Mouse (Mus musculus): ENCODE measurements around the gene Arhgap23. TPM values are rescaled to one million over a fixed set of nuclear protein-coding genes. Genes with fewer than 3 reads are reported as not detected.

The Arhgap23 gene
- polyA plus RNA-seq, 1 experiment from 2014 or later, result 2.9 TPM

- peak; percentile 79 for DNase-seq (ENCODE audit: low spot score)
These were observed 19.5 kb downstream of the Arhgap23 start for GRCm38 (mm10) chr11:97434704-97435454.

- no peak for DNase-seq (ENCODE audit: low spot score)
These were observed 20.6 kb downstream of the Arhgap23 start for GRCm38 (mm10) chr11:97435808-97436491.

DNA sequence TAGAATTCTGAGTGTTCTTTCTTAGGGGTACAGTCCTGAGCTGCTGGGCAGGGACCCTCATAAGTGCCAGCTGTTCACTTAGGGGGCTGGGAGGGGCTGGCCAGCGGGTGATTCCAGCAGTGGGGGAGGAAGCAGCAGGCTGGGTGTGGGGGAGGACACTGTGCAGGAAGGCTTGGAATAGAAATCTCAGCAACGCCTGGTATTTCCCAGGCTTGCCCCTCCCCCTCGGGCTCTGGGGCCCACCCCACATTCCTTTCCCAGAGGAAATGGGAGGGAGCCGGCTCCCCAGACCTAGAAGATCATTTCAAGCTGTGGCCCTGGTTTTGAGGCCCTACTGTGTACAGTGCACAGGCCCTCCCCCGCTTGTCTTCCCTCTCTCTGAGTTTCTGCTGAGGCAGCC is 22.4 kb downstream of the Arhgap23 start:
- no peak for DNase-seq (ENCODE audit: low spot score)

GRCm38 (mm10) chr11:97438868-97439267 is 23.5 kb downstream of the Arhgap23 start:
- no peak for DNase-seq (ENCODE audit: low spot score)

DNA sequence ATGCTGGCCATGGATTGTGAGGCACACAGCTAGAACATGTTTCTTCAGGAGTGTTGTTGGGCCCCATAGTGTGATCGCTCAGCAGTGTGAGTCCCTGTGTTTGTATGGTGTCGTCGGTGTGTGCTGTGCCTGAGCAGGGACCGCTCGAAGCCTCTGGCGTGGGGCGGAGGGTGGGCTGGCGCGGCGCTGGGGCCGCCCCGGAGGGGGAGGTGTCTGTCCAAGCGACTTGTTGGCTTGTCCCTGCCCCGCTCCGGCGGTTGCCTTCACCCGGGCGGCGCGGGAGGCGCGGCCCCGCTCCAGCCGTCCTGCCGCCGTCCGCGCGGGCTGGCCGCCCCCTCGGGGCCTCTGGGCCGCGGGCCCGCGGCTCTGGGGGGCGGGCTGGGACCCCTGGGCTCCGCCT is 24.6 kb downstream of the Arhgap23 start:
- no peak for DNase-seq (ENCODE audit: low spot score)

- DNase-seq (ENCODE audit: low spot score), result no peak
These were observed 25.1 kb downstream of the Arhgap23 start for GRCm38 (mm10) chr11:97440441-97440881.

DNA sequence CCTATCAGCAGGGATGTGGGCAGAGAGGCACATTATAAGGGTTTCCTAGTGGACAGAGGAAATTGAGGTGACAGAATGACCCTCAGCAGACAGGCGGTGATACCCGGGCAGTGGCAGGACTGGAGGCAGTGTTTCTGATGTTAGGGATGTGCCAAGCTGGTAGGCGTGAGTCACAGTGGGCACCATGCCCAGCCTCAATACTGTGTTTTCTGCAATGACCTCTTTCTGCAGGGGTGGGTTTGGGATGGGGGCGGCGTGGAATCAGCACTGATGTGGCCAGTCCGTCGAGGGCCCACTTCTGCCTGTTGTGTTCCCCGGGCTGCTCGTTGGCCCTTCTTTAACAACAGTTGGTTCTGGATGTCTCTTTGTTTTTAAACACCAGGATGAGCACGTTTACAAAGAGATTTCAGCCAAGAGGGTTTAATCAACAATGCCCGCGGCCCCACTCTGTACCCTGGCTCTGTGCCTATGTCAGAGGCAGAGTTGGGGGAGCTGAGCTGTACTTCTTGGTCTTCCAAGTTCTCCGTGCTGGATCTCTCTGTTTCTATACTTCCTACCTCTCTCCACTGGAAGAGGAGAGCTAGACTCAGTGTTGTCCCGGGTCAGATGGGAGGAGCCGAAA is 25.8 kb downstream of the Arhgap23 start:
- DNase-seq (ENCODE audit: low spot score), result no peak

DNA sequence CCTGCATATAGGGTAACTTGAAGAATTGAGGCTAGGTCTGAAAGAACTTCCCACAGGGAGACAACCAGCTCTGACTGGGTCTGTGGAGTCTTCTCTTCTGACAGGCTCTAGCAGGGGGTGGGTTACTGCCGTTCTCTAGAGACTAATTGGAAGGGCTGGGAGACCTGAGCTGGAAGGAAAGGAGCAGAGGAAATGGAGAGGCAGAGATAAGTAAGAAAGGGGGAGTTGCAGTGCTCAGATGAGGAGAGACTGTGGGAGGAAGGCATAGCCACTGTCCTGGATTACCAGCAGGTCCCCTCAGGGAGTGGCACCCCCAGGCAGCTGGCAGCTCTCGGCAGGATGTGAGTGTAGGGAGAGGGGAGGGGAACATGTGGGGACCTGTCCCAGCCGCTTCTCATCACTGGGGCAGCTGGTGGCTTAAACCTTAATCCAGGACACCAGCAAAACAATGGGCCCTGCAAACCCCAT is 26.4 kb downstream of the Arhgap23 start:
- peak; percentile 19 for DNase-seq (ENCODE audit: low spot score)

- no peak for DNase-seq (ENCODE audit: low spot score)
These were observed 27.8 kb downstream of the Arhgap23 start for GRCm38 (mm10) chr11:97442891-97443675.

DNA sequence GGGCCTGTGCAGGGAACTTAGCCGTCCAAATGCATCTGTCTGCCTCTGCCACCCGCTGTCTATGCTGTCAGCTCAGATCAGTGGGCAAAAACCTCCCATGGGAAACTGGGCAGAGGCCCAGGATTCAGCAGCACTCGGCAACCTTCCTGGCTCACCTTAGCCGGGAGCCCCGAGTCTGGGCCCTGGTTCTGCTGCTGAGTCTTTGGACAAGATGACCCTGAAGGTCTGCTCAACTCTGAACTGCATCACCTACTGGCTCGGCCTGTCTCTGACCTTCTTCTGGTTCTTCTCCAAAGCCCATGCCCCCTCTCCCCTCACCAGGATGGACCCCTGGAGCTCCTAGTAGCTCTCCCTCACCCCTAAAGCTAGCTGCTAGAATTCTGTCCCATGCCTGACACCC is 30.3 kb downstream of the Arhgap23 start:
- DNase-seq (ENCODE audit: low spot score), result no peak

- no peak for DNase-seq (ENCODE audit: low spot score)
These were observed 30.7 kb downstream of the Arhgap23 start for GRCm38 (mm10) chr11:97445999-97446511.

DNA sequence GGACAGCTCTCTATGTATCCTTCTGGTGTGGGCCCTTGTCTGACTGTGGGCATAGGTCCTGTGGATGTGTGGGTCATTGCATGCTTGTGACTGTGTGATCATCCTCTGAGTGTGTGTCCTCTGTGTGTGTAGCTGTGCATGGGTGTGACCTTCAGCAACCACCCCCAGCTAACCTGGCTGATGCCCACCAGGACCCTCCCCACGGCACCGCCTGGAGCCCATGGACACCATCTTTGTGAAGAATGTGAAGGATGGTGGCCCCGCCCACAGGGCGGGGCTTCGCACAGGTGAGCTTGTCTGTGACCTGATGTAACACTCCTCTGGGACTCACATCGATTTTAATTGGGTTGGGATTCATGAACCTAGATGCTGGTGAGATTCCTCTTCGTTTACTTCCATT is 32.6 kb downstream of the Arhgap23 start:
- DNase-seq (ENCODE audit: low spot score), result no peak

DNA sequence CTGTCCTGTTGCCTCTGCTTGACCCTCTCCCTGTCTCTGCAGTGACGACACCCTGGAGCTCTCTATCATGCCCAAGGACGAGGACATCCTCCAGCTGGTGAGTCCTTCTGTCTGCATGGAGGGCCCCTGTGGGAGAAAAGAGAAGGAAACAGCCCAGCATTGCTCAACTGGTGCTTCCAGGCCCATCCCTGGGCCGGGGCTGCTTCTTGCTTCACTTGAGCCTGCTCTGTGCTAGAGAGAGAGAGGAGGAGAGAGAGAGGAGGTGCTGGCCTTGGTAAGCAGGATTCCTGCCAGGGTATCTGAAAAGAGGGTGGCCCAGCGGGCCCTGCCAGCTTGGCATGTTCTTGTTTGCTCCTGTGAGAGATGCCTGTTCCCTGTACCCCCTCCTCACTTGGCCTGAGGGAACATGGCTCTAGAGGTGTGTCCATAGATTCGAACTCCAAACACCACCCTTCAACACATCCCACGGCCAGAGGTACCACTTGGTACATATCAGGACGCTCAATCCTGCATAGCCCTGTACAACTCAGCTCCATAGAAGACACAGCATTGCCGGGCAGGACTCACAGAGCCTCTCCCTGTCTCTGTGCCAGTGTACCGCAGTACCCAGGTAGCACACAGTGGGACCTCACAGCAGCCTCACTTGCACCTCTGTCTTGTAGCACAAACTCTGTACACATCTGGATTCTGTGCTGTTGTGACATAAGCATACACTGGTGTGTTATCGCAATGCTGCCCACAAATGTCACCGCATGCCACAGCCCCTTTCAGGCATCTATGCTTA is 33.5 kb downstream of the Arhgap23 start:
- DNase-seq (ENCODE audit: low spot score), result no peak

DNA sequence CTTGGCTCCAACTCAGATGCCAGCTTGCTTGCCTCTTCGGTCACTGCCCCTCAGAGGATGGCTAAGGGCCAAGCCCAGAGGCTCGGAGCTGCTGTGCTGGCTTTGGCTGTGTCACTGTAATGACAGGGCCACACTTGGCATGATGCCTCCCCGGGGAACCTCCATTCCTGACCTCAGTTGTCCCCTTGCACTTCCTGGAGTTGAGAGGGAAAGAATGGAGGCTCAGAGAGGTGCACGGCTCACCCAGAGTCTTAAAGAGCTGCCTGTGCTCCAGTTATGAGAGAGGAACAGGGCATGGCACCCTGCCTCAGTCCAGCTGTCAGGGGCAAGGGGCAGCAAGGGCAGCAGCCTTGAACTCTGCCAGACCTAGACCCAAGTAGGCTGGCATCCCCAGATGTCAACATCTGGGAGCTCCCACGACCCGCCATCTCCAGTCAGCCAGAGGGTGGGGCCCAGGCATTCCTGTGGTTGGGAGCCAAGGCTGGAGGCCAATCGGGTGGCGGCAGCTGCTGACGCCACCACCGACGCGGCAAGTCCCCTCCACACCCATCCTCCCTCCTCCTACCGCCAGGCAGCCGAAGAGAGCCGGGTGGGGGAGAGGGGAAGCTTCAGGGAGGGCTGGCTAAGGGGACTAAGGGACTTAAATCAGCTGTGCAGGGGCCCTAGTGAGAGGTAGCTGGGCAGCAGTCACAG is 34.4 kb downstream of the Arhgap23 start:
- DNase-seq (ENCODE audit: low spot score), result no peak

- DNase-seq (ENCODE audit: low spot score), result no peak
These were observed 35.1 kb downstream of the Arhgap23 start for GRCm38 (mm10) chr11:97450305-97450922.

- no peak for DNase-seq (ENCODE audit: low spot score)
These were observed 36.3 kb downstream of the Arhgap23 start for GRCm38 (mm10) chr11:97451625-97452024.

- no peak for DNase-seq (ENCODE audit: low spot score)
These were observed 41.8 kb downstream of the Arhgap23 start for GRCm38 (mm10) chr11:97457120-97457519.

GRCm38 (mm10) chr11:97461307-97461820 is 46.0 kb downstream of the Arhgap23 start:
- no peak for DNase-seq (ENCODE audit: low spot score)

DNA sequence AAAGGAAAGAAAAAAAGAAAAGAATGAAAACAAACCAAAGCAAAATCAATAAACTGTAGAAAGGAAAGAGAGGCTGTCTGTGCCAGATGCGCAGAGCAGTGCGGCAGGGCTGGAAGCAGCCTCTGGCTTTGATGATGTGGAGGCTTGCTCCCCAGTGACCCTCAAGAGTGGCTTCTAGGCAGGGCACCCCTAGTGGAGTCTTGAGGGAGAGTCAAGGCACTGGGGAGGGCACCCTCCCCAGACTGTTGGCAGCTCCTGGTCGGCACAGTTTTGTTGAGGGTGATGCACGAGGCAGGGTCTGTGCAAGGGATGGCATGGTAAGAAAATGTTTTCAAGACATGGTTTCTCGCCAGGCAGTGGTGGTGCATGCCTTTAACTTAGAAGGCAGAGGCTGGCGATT is 47.2 kb downstream of the Arhgap23 start:
- no peak for DNase-seq (ENCODE audit: low spot score)

Data from thymus, postnatal 0 days (tissue).